Mouse (Mus musculus) activated CD4-positive, CD25-positive, alpha-beta regulatory T cell, adult 4 months (primary cell): ENCODE results near the gene Ptpn18. TPM values are rescaled to one million over a fixed set of nuclear protein-coding genes. Genes with fewer than 3 reads are reported as not detected.
A peak's percentile ranks its signal among the peaks of the same experiment; 100 is the strongest.
"Not testable (repeated sequence)": the region's sequence is repeated elsewhere in the genome, so short reads cannot be mapped to it uniquely, and the experiment has no call there.

Experiments
- ATAC-seq: one replicate; pipeline ENCODE4 v1.8.0; 2017
- polyA plus RNA-seq, 2 experiments: library from polyadenylated mRNA; unstranded; fragments of 100-300 nt; shearing (Covaris generic); gene quantifications; one replicate each; pipeline ENCODE4 v1.2.1; 2017

The Ptpn18 gene
- polyA plus RNA-seq, result 100 to 1,000 TPM; 175 to 257 TPM

DNA sequence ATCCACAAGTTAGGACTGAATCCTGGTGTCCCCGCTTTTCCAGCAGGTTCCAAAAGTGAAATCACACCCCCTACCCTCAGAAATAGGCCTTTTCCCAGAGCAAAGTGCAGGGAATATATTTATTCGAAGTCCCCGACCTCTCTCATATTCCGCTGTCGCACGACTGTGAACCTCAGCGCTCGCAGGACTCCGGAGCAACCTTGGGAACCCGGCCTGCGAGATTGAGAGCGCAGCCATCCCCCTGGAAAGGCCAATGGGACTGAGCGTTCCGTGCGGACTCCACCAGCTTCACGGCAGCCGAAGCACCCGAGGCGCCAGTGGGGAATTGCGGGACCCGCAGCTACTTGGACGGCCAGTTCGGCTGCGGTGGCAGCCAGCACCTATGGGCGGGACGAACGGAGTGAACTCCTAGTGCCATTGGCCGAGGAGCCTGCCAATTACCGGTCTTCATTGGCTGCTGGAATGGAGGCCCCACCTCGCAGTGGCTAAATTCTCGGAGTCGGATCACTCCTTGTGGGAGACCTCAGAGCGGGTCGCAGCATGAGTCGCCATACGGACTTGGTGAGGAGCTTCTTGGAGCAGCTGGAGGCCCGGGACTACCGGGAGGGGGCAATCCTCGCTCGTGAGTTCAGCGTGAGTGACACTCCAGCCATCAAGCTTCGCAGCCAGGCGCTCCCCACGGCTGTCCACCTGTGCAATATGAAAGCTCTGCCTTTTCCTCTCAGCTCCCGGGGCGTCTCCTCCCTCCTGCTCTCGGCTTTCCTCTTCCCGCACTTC is at the start of gene Ptpn18:
TSS of gene Ptpn18 (plus strand) at position 479 of the 777 bp plus-strand sequence.
- ATAC-seq, result peak; percentile 87

DNA sequence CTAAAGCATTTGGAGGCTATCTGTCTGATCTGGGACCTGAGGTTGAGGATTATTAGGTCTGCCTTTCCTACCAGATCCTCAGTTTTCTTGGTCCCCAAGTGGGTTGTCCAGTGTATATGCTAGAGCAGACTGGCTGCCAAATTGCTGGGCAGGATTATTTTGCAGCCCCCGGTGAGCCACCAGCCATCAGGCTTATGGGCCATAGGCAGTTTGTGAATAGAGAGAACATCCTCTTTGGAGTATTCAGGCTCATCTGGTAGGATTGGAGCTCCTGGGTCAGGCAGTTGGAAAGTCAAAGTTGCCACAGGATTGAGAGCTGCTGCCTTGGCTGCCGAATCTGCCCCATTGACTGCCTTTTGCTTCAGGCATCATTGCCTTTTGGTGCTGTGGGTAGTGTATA is 31.1 kb upstream of the Ptpn18 start:
- ATAC-seq, result no peak

DNA sequence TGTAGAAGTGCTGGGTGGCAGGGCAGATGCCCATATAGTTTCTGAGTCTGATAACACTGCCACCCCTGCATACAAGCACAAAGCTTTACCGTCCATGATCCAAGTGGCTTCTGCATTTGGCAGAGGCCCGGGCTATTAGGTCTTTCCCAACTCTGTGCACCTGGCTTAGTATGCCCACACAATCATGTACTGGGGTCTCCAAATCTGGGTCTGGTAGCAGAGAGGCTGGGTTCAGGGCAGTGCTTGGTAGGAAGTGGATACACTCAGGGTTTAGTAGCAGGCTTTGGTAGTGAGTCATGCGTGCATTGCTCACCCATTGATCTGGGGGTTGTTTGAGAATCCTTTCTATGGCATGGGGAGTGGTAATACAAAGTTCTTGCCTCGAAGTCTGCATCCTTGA is 30.3 kb upstream of the Ptpn18 start:
- no peak for ATAC-seq

DNA sequence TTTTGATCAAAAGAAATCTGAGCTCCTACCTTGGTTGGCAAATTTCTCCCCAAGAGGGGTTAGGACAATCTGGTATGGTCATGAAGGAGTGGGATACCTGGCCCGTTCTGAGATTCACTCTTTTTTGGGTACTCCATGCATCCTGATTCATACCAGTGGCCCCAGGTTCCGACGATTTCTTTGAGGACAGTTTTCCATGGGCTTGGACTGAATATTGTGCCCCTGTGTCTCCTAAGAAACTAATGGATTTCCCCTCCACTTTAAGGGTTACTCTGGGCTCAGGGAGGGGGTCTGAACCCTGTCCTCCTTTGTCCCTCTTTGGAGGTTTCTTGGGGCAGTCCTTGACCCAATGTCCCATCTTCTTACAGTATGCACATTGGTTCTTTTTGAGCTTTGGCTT is 28.6 kb upstream of the Ptpn18 start:
- no peak for ATAC-seq

DNA sequence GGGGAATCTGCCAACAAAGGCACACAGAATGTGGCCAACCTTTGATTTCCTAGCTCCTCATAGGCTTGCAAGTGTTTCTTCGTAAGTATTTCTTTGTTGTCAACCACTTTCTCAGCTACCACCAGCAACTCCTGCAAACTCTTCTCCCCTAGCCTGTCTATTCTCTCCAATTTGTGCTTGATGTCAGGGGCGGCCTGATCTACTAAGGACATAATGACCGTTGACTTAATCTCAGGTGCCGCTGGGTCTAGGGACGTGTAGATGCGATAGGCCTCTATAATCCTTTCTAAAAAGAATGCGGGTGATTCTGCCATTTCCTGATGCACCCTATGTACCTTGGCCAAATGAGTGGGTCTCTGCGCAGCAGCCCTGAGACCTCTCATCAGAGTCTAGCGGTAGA is 28.1 kb upstream of the Ptpn18 start:
- no peak for ATAC-seq

DNA sequence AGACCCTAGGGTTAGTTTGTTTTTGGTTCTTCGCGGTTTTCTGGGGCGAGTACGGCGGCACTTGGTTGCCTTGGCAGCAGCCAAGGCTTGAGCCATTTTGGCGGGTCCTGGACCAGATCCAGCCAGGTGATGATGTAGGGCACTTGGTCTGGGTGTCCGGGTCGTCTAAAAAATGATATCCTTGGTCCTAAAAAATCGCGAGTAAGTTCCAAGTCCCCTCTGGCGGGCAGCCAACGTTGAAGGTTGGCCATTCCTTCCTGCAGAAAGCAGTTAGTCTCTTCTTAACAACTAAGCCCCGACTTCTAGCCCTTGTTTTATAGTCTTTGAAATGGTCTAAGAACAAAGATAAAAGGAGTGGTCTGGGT is 27.2 kb upstream of the Ptpn18 start:
- no peak for ATAC-seq

DNA sequence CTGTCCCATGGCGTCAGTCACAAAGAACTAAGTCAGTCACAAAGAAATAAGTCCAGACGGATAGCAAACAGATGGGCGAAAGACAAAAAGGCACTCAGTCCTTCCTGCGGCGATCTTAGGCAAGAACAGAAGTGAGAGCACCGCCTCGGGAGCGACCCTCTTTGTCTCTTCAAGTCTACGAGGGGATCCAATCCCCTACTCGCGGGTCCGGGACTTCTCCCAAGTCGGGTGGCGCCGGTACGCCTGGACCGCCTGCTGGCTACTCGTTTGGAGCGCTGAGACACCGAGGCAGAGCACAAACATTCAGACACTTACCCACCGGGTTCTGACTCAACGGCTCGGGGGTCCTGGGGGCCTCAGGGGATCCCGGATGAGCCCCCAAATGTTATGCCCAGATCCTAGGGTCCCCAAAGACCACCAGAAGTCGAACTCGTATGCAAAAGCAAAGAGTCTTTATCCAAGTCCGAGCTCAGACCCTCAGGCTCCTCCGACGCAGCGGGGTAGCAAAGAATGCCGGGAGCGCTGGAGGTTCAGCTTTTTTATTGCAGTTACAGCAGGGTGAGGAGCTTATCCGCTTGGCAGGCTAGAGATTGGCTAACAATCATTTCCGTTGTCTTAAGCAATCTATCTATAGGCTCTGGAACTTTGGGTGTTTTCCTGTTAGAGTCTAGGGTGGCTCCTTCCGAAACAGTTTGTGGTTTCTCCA is 26.6 kb upstream of the Ptpn18 start:
- ATAC-seq, result peak; percentile 46

DNA sequence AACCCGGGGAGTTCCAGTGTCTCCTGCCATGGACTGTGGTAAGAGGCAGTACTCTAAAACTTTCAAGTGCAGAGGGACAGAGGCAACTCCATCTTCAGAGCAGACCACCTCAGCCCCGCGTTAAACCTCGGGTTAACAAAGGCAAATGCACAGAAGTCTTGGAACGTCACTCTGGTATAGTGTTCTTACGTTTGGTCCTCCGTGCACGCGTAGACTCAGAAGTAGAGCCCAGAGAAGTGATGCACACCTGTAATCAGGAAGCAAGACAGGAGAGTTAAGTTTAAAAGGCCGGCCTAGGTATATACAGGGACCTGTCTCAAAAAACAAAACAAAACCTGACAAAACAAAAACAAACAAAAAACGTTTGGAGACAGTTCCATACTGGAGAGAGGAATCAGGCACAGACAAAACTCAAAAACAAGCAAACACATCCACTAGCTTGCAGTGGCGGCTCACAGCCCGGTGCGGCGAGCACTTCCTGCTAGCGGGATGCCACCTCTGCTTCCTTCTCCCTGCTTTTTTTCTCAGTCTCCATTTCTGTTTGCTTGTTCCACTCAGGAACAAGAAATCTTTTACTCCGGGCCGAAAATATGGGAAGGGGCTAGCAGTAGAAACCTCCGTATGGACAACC is 25.6 kb upstream of the Ptpn18 start:
- ATAC-seq, result peak; percentile 48

DNA sequence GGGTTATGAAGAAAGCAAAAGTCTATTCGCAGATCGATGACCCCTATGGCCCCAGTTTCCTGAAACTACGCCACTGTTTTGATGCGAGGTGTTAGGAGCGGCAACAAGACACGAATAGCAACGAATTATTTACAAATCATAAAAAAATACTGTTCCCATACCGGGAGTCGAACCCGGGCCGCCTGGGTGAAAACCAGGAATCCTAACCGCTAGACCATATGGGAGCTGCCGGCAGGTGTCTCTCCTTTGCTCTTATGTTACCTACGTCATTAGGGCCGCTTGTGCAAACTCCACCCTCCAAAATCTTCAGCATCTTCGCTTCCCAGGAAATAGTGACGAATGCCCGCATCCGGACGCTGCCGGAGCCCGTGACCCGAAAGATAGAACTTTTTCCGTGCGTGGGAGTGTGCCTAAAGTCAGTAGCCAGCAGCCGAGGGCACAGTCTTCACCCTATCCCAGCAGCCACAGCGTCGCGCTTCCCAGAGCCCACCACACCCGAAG is 24.9 kb upstream of the Ptpn18 start:
- peak; percentile 12 for ATAC-seq

DNA sequence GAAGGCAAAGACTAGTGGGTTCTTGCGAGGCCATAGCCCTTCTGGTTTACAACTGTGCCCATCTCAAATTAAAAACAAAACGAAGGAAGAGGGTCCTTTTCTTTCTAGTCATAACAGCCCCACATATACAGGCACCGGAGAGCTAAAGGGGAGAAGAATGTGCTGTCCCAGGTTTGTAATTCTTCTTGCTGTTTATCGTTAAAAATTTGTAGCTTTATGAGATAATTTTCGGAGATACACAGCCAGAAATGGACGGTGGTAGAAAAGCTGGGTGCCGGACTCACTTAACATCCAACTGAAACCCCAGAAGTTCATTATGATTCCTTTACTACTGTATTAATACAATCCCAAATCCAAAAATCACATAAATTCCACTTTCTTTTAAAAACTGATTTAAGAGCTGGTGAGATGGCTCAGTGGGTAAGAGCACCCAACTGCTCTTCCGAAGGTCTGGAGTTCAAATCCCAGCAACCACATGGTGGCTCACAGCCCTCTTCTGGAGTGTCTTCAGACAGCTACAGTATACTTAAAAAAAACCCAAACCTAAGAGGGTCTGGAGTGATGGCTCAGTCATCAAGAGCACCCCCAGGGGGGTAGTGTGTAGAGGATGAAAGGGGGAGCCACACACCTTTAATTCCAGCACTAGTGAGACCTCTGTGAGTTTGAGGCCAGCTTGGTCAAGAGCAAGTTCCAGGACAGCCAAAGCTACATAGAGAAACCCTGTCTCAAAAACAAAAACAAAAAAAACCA is 24.0 kb upstream of the Ptpn18 start:
- no peak for ATAC-seq

DNA sequence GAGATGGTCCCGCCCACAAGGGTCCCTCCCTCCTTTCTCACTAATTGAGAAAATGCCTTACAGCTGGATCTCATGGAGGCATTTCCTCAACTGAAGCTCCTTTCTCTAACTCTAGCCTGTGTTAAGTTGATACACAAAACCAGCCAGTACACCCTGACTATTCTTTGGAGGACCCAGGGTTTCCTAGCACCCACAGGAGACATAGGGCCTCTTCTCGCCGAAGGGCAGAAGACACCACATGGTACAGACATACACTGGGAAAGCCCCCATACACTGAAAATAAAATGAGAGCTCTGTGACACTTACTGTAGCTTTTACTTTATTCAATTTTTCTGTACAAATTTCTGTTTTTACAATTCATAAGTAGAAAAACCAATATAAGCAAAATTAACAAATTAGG is 23.2 kb upstream of the Ptpn18 start:
- no peak for ATAC-seq

DNA sequence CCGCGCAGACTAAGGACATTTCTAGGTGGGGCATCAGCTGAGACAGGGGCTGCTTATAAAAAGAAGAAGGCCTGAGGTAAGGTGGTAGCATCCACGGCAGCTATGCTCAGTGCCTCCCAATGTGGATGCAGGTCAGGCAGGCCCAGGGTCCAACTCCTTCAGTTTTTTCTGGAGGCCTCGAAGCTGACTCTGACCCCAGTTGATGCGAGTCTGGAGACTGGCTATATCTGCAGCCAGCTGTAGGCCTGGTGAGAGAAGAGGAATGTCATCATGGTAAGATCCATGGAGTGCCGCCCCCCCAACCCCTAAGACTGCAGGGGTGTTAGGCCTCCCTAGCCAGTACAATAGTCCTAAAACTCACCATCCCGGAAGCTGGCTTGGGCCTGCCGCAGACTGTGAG is 22.2 kb upstream of the Ptpn18 start:
- ATAC-seq, result not testable (repeated sequence)

DNA sequence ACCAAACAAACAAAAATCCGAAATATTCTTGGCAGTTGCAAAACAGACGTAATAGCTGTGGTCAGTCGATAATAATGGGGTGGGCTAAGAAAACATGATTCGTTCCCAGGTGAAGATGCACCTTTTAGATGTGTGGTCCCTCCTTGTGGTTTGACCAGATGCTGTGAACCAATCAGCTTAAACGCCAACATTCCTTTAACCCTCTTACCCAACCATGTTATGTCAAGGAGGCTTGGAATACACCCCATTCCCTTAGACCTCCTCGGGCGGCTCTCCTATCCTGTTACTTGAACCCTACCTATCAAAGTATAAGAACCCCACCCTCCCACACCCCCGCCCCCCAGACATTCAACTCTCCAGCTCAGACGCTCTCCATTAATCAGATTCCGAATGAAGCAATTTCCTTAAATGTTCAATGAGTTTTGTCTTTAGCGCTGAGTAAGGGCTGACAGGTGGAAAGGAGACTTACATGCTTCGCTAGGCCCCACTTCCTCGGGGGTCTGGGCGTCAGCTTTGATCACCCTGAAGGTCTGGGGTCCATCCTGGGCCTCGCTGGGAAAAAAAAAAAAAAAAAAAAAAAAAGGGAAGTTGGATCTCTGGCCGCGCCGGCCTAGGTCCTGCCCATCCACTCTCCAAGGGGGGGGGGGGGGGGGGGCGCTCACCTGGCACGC is 21.0 kb upstream of the Ptpn18 start:
- no peak for ATAC-seq

DNA sequence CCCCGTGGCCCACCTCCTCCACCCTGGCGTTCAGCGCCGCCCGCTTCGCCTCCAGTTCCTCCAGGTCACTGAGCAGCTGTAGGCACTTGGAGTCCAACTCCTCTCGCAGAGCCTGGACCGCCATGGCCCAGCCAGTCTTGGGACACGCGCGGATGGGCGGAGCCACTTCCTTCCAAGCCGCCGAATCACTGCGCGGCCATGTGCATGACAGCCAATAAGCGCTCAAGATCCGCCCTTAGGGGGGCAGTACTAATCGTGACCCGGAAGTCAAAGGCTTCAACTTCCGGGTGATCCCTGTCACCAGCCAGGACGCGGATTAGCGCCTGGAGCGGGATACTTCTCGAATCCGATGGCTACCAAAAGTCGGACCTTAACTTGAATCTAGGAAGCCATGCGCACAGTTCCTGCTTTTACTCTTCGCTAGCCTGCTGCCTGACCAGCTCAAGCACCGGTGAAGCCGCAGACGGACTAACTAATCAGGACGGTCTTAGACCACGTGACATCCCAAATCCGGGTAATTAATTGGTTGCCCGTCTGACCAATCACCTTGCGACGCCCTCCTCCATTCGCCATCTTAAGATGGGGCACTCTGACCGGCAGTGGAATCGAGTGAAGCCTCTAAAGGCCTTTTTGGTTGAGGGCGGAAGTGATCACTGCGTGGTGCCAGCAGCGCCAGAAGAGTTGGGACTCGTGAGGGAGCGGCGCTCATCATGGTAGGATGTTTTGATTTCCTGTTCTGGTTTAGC is 20.2 kb upstream of the Ptpn18 start, which contains the start of the genes Ccdc115 and Imp4:
TSS of gene Ccdc115 (minus strand) at position 458 of the 746 bp plus-strand sequence.
TSS of gene Imp4 (plus strand) at position 637 of the 746 bp plus-strand sequence.
- peak; percentile 91 for ATAC-seq

DNA sequence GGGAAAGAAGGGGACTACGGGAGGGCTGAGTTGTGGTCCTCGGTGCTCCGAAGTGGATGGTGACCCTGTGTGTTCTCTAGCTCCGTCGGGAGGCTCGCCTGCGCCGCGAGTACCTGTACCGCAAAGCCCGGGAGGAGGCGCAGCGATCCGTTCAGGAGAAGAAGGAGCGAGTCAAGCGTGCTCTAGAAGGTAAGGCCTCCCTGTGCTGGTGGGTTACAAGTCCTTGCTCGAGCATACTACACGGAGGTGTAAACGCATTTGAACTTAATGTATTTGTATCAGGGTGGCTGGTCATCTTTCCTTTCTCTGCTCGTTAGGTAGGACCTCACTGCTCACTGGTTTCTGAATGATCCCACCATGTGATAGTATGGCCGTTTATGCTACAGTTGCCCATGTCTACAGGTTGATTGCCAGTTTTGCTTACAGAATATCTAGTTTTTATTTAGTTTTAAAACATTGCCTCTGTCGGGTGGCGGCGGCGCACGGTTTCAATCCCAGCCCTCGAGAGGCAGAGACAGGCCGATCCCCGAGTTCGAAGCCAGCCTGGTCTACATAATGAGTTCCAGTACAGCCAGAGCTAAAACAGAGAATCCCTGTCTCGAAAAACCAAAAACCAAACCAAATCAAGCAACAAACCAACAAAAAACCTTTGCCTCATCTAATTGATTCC is 19.5 kb upstream of the Ptpn18 start:
- peak; percentile 9 for ATAC-seq

DNA sequence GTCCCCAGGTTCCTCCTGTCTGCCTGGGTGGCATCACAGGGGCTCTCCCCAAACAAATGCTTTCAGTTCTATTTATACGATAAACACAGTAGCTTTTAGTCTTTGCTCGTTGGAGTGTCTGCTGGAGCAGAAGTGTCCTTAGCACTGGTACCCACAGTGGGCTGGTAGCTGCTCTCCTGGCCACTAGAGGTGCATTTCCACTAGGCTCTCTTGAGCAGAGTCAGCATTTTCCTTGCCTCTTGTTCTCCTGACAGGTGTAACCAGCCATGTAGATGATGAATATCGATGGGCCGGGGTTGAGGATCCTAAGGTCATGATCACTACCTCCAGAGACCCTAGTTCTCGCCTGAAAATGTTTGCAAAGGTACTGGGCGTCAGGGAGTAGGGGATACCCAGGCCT is 16.4 kb upstream of the Ptpn18 start:
- no peak for ATAC-seq

DNA sequence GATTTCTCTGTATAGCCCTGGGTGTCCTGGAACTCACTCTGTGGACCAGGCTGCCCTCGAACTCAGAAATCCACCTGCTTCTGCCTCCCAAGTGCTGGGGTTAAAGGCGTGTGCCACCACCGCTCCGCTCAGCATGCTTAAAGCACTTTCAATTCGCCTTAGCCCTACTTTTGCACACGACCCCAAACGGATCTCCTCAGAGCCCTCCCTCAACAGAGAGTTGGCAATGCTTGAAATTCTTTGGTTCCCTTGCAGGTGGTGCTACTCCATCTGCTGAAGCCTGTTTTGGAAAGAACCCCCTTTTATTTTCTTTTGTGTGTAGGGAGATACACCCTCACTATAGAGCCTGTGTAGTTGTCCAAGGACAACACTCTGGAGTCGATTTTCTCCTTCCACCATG is 1.1 kb upstream of the Ptpn18 start:
- ATAC-seq, result no peak

DNA sequence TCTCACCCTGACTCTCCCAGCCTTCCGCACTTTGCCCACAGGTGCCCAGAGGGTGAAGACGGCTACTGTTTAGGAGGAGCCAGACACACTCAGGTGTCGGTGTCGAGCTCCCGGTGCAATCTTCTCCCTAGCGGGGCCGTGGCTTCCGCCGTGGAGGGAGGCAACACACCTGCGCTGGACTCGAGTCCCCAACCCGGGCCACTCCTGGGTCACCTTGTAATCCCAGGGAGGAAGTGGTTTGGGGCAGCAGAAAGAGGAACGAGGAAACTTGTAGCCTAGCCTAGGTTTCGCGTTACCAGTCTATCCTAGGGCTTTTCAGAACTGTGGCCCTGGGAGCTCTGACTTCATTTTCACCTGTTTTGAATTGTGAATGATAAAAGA is 489 bp downstream of the Ptpn18 start:
- peak; percentile 25 for ATAC-seq

DNA sequence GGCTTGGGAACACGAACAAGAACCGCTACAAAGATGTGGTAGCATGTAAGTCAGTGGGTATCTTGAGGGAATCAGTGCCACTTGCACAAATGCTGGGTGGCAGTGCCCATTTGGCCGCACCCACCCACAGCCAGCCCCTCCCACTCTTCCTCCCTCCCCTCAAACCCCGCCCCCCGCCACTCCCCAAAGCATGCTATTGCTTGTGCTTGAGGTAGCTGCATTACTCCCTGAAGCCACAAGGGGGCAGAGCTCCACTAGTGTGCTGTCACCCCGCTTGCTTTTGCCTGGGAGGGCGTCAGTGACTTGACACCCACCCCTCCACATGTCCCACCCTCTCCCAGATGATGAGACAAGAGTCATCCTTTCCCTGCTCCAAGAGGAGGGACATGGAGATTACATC is 3.2 kb downstream of the Ptpn18 start:
- ATAC-seq, result peak; percentile 48

DNA sequence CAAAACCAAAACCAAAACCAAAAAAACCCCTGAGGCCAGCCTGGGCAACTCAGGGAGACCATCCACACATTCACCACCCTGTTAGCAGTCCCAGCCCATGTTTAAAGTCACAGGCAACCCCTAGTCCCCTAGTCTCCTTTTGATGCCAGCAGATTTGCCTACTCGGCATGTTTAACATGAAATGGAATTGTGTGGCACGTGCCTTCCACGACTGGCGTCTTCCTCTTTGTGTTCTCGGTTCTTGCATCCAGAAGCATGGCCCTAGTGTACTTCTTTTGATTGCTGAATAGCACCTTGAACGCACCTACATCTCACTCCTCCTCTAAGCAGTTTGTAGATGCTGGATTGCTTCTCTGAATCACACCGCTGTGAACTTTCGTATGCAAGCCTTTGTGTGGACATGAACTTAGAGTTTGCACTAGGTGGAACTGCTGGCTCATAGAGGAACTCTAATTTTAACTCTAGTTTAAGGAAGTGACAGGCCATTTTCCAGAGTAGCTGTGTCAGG is 4.8 kb downstream of the Ptpn18 start:
- peak; percentile 20 for ATAC-seq

DNA sequence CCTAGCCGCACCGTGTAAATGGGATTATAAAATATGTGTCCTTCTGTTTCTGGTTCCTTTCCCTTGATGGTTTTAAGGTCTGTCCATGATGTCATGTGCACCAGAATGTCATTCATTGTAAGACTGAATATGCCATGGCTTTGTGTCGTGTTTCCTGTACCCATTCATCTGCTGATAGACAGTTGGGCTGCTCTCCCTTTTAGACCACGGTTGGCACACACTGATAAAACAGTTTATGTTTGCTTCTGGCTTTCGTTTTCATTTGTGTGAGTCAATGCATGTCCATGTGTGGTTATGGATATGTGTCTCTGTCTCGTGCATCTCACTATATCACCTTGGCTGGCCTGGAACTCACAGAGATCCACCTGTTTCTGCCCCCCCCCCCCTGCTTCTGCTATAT is 5.9 kb downstream of the Ptpn18 start:
- no peak for ATAC-seq
